Mouse (Mus musculus) 3134 (cell line): ENCODE measurements around the gene Rad9b.
"Not testable (repeated sequence)": the region's sequence is repeated elsewhere in the genome, so short reads cannot be mapped to it uniquely, and the experiment has no call there.

Experiments
- DNase-seq: peaks from one replicate; pipeline ENCODE4 v3.0.0-alpha.2; 2011; ENCODE audit warnings: low spot score; ENCODE audit not compliant: insufficient read length; ENCODE audit errors: extremely low read depth

Gene Rad9b

DNA sequence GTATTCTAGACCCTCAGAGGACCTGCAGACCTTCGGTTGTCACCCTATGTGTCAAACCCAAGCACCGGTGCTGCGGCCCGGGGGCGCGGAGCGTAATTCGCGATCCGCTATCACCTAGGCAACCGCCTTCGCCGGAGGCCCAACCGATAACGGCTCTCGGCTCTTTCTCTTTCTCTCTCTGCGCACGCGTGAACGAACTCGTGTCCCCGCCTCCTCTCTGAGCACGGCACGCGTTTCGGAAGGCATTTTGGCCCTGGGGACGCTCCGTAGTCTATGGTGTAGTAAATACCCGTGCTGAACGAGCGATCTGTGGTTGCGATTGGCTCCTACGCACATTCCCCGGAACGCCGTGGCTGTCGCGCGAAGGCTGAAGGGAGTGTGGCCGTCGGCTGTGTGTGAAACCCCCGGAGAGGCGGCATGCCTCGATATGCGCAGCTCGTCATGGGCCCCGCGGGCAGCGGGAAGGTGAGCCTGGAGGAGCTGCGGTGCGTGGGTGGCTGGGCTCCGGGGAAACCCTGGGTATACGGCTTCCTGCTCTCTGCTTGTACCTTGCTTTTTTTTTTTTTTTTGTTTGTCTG lies 18.2 kb upstream of the Rad9b start, which contains the start of gene Fam216a:
Fam216a (minus strand) TSS at position 173 of the 578 bp plus-strand sequence.
- DNase-seq, result peak; percentile 96

DNA sequence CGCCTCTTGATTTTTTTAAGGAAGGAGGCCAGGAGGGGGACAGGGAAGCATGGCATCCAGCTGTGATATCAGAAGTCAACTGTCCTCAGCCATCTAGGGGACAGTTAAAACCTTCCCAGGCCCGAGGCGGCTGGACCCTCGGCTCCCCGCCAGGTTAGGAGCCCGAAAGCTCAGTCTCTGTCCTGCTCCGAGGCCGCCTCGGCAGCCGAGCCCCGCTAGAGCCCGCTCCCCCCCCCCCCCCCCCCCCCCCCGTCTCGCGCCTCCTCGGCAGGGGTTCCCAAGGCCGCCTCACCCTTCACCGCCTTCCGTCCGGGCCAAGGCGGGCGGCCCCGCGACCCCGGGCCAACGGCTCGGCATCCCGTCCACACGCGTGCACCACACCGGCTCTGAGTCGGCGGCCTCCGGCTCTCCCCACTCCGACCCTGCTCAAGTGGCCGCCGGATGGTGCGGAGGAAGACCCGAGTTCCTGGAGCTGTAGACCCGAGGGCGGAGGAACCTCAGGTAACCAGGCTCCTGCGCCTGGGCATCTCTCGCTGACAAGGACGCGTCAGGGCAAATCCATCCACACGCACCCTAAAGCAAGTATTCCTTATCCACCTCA lies 17.7 kb upstream of the Rad9b start, which contains the start of gene Gpn3:
Gpn3 (plus strand) TSS at position 286 of the 601 bp plus-strand sequence.
- DNase-seq, result peak; percentile 92

- no peak for DNase-seq
Measured at GRCm38 (mm10) chr5:122354492-122355067, 547 bp upstream of the Rad9b start.

- no peak for DNase-seq
Measured at GRCm38 (mm10) chr5:122345777-122346176, 8.3 kb downstream of the Rad9b start.

- no peak for DNase-seq
Measured at GRCm38 (mm10) chr5:122344260-122344659, 9.8 kb downstream of the Rad9b start.

- no peak for DNase-seq
Measured at GRCm38 (mm10) chr5:122343768-122344167, 10.3 kb downstream of the Rad9b start.

DNA sequence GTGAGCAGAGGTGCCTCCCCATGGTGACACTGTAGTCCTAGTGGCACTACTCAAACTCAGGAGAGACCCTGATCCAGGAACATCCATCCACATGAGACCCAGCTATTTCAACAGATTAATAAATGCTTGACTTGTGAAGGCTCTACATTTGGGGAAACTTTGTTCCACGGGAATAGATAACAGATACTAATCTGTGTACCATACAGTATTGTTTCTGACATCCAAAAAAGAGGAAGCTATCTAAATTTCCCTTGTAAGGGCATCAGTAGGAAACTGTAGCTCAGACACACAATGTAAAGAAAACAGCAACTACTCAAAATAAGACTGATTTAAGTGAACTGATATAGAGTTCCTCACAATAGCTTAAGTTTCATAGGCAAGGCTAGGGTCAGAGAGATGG lies 11.2 kb downstream of the Rad9b start:
- DNase-seq, result no peak

DNA sequence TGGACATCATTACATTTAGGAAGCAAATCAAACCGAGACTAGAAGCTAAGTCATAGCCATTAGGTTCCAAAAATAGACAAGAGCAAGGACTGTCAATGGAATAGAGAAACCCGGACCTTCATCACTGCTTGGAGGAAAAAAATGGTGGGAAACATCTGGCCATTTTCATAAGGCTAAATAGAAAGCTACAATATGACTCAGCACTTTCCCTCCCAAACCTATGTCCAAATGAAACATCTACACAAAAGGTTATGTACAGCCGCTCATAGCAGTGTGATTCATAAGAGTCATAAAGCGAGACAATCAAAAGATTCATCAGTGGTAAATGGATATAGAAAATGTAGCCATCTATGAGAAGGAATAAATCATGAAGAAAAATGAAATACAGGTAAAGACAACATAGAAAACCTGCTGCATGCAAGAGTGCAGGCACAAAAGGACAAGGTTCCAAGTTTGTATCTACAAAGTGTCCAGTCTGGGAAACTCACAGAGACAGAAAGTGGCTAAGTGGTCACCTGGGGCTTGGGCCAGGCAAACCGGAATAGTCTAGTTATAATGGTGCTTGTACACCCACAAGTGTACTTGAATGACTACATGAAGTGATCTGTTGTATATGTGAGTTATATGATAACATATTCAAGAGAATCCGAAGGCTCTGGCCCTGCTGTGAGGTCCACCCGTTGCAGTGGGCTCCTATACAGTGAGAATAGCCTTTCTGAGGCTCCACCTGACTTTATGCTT lies 17.3 kb downstream of the Rad9b start:
- DNase-seq, result no peak

DNA sequence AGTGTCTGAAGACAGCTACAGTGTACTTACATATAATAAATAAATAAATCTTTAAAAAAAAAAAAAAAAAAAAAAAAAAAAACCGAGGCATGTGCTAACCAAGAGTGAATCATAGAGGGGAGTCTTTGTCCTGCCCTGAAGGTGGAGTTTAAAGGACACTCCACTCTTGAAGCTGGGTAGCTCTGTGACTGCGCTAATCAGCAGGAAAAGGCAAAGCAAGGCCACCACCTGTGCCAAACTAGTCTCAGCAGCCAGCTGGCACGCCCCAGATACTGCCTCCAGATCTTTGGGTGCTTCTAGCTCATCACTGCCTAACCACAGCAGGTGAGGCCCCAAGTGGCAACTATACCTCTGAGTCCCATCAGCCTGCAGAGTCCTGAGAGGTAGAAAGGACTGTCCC lies 19.4 kb downstream of the Rad9b start:
- no peak for DNase-seq

GRCm38 (mm10) chr5:122330269-122330668 lies 23.8 kb downstream of the Rad9b start:
- DNase-seq, result no peak

DNA sequence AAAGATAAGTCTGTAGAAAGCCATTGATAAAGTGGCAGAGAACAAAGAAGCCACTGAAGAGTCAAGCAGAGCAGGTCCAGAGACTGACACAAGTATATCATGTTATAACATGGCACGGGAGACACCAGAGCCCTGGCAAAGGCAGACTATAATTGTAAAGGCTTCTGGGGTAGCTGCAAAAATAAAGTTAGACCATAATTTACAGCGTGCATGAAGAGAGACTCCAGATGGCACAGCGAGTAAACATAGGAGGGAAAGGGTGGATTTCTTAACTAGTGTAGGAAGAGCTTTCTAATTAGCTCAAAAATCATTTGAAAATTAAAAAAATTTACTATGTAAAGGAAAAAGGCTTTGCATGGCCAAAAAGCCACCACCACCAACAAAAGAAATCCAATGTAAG lies 26.8 kb downstream of the Rad9b start:
- no peak for DNase-seq

DNA sequence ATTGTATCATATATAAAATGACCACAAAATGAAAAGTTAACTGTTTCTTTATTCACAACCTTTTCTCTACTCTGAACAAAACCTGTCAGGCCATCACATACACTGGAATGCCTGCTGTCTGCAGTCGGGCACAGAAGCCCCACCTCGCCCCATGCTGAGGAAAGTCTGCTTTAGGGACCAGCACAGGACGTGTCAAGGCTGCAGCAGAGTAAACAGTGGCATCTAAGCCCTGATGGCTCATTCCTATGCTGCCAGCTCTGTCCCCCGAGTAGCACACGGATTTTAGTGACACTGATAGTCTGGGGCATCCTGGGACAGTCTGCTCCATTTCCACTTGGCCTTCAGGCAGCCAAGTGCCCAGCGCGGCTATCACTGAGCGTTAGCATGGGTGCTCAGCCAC lies 28.6 kb downstream of the Rad9b start:
- DNase-seq, result no peak

DNA sequence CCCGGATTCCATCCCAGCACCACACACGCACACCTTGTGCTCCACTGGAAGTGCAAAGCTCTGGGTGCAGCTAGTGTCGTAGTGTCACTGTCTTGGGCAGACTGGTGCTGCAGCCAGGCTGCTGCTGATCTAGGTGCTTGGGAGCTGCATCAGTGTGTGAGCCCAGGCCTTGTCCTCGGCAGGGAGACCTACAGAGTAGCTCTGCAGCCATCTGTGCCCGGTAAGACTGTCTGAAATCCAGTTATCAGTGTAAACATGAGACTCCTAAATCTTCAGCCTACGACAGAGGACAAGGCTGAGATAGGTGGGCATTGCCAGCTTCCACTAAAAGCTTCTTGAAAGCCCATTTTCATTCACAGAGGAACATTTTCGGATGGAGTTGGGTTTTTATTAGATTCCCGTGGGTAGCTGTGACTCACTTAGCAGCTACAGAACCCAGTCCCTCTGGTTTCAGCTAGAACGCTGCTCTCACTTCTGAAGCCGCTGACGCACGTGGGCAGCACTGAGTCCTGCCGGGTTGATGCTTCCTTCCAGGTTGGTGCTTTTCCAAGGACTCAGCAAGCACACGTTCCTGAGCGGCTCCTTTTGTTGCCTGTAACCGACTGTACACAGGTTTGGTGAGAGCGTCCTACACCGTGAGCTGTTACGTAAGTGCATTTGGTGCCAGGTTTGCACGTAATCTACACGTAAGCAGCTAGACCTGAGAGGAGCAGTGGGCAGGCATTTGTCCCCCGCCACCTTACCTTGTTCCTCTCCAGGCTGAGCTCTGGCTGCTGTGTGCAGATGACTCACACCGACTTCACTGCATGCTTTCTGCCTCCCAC lies 29.2 kb downstream of the Rad9b start:
- DNase-seq, result peak; percentile 75

GRCm38 (mm10) chr5:122323523-122323922 lies 30.5 kb downstream of the Rad9b start:
- no peak for DNase-seq

GRCm38 (mm10) chr5:122320205-122320781 lies 33.7 kb downstream of the Rad9b start:
- DNase-seq, result no peak

- no peak for DNase-seq
Measured at GRCm38 (mm10) chr5:122319474-122320204, 34.4 kb downstream of the Rad9b start.

DNA sequence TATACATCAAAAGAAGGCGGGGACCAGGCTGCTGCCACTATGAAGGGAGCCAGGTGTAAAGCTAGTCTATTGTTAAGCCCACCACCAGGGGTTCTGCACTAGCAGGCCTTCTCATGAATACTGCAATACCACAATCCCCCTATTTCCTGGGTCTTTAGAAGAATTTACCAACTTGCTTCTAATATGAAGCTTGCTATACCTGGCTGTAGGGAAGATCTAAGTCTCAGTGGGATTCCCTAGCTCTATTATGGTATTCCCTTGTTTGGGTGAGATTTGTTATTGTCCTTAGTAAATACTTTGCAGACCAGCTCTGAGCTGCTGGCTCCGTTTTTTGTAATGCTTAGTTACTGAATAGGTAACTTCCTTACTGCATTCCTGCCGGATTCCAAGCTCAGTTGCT lies 35.1 kb downstream of the Rad9b start:
- DNase-seq, result not testable (repeated sequence)

DNA sequence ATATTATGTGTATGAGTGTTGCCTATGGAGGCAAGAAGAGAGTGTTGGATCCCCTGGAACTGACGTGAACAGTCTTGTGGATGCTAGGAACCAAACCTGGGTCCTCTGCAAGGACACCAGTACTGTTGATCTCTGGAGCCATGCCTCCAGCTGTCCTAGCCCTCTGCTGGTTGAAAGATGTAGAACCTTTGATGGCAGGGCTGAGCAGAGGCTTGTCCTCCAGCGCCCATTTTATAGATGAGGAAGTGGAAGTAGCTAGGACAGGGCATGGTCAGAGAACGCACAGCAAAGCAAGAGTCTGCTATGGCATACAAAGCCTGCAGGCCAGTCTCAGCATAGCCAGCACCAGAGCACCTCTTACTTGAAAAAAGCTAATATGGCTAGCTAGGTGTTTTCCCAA lies 35.9 kb downstream of the Rad9b start:
- no peak for DNase-seq

- DNase-seq, result no peak
Measured at GRCm38 (mm10) chr5:122317329-122318045, 36.5 kb downstream of the Rad9b start.
